Mouse (Mus musculus) gastrocnemius, postnatal 10 days (tissue): ENCODE measurements at regions not wholly inside any gene's neighbourhood (a gene's known extent, or its start where the extent isn't known, plus 50 kb on each side); places are given as distances from the start of the nearest gene placed in this dataset.
"Not testable (repeated sequence)": the region's sequence is repeated elsewhere in the genome, so short reads cannot be mapped to it uniquely, and the experiment has no call there.

Experiments used
- DNase-seq: peaks from one replicate; pipeline ENCODE4 v3.0.0; 2021; ENCODE audit warnings: mixed read lengths

GRCm38 (mm10) chr4:145774241-145774761, 94.3 kb upstream of the Zfp986 start:
- DNase-seq: peak; percentile 26

- DNase-seq: not testable (repeated sequence)
Measured at GRCm38 (mm10) chr4:145774884-145775283, 93.7 kb upstream of the Zfp986 start.

GRCm38 (mm10) chr4:145776531-145776930, 92.1 kb upstream of the Zfp986 start:
- DNase-seq: not testable (repeated sequence)

- not testable (repeated sequence) for DNase-seq
Measured at GRCm38 (mm10) chr4:145781281-145781896, 87.2 kb upstream of the Zfp986 start.

GRCm38 (mm10) chr4:145814674-145815073, 53.9 kb upstream of the Zfp986 start:
- not testable (repeated sequence) for DNase-seq
